Comparison of ENCODE assay signal across 21 mouse cellular contexts in the genomic region with DNA sequence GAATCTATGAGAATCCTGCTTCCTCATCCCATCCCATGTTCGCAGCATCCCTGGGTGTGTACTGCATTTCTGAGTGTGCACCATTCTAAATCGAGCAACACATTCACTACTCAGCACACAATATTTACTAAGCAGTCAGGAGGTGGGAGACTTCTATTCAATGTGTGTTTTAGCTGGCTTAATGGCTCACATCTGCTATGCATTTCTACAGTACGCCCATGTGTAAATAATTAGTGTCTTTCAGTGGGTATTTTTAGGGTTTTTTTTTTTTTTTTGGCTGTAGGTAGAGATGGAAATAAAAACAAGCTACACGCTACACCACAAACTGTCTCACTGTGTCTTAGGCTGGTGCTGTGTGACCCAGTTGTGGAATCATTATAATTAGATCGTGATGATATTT.
DNase-seq lines count a peak whose midpoint lies in the region; ATAC-seq and TF ChIP-seq lines count a peak whose summit lies in the region.
"Had no signal": no experiment of that assay in that cellular context is flagged by ENCODE, and none has a peak within 500 bp of the region (broad histone marks: within the 10 kb centered on the region; RNA-seq: fewer than 3 reads in every experiment).

No protein-coding gene starts in this region.

- H3K4me3 ChIP-seq in forebrain, embryonic 16.5 days (replicated peaks; ENCODE audit: low read length): no peak overlapping the region
- no peak overlapping the region for H3K4me3 ChIP-seq in limb, embryonic 13.5 days
- H3K4me3 ChIP-seq in lung, postnatal 0 days (ENCODE audit: low read depth, low read length): no peak overlapping the region
- H3K4me3 ChIP-seq: embryonic facial prominence, embryonic 13.5 days; heart, embryonic 13.5 days; hindbrain, embryonic 15.5 days; kidney, embryonic 15.5 days; megakaryocyte, embryonic 14.5 days had no signal

- DNase-seq in frontal cortex, postnatal 25 days (ENCODE audit: low spot score in 2 of 2): no peak
- peak; percentile 65 for DNase-seq in brain, embryonic 14.5 days (ENCODE audit: low read depth)
- DNase-seq in lung, postnatal 0 days (ENCODE audit: low spot score): no peak
- DNase-seq in spleen, postnatal 14 days (ENCODE audit: low spot score in 2 of 2): no peak
- DNase-seq in cerebellum, postnatal 25 days: no peak
- DNase-seq: adrenal gland, adult 8-10 months; cerebellum, adult 11 months; cerebellum, postnatal 14 days; heart, adult 11 months; liver; thymus, postnatal 4 days had no signal

- no peak overlapping the region for H3K9ac ChIP-seq in forebrain, embryonic 16.5 days (replicated peaks; ENCODE audit: low read depth, low read length)
- no peak overlapping the region for H3K9ac ChIP-seq in limb, embryonic 13.5 days
- H3K9ac ChIP-seq in lung, postnatal 0 days (replicated peaks; ENCODE audit: low read depth): no peak overlapping the region
- H3K9ac ChIP-seq: embryonic facial prominence, embryonic 13.5 days; heart, embryonic 13.5 days; hindbrain, embryonic 15.5 days; kidney, embryonic 15.5 days had no signal

- H3K36me3 ChIP-seq in forebrain, embryonic 16.5 days (ENCODE audit: control insufficient read depth, insufficient read depth): no peaks in the 10 kb centered on the region
- no peaks in the 10 kb centered on the region for H3K36me3 ChIP-seq in limb, embryonic 13.5 days
- no peaks in the 10 kb centered on the region for H3K36me3 ChIP-seq in lung, postnatal 0 days (ENCODE audit: insufficient read depth, low read length)
- H3K36me3 ChIP-seq: embryonic facial prominence, embryonic 13.5 days; heart, embryonic 13.5 days; hindbrain, embryonic 15.5 days; kidney, embryonic 15.5 days had no signal

- whole genome bisulfite sequencing in forebrain, embryonic 16.5 days: 41% methylated on average over 5 of the region's 5 CpGs
- WGBS in limb, embryonic 13.5 days: 38% methylated on average over 5 of the region's 5 CpGs
- 83% methylated on average over 5 of the region's 5 CpGs for WGBS in lung, postnatal 0 days

- TF ChIP-seq POLR2A in brain, embryonic 14.5 days (IDR thresholded peaks at IDR 0.05; ENCODE audit: borderline replicate concordance, extremely low read depth, insufficient read depth, insufficient read length, poor library complexity, severe bottlenecking): no peak

- TF ChIP-seq EP300 in lung, postnatal 0 days (IDR thresholded peaks at IDR 0.05): no peak

- H3K27ac ChIP-seq in forebrain, embryonic 16.5 days (ENCODE audit: low read length): no peak overlapping the region
- no peak overlapping the region for H3K27ac ChIP-seq in limb, embryonic 13.5 days
- H3K27ac ChIP-seq in lung, postnatal 0 days (ENCODE audit: low read length): no peak overlapping the region
- H3K27ac ChIP-seq: embryonic facial prominence, embryonic 13.5 days; heart, embryonic 13.5 days; hindbrain, embryonic 15.5 days; kidney, embryonic 15.5 days had no signal

- H3K9me3 ChIP-seq in forebrain, embryonic 16.5 days (ENCODE audit: control insufficient read depth, low read length): no peaks in the 10 kb centered on the region
- H3K9me3 ChIP-seq in limb, embryonic 13.5 days: no peaks in the 10 kb centered on the region
- no peaks in the 10 kb centered on the region for H3K9me3 ChIP-seq in lung, postnatal 0 days (ENCODE audit: low read length)
- H3K9me3 ChIP-seq: embryonic facial prominence, embryonic 13.5 days; heart, embryonic 13.5 days; hindbrain, embryonic 15.5 days; kidney, embryonic 15.5 days had no signal

- TF ChIP-seq CTCF in brain, embryonic 14.5 days (IDR thresholded peaks at IDR 0.05; ENCODE audit: borderline replicate concordance, extremely low read depth, insufficient read depth, insufficient read length): no peak
- TF ChIP-seq CTCF in lung, postnatal 0 days (IDR thresholded peaks at IDR 0.05): no peak

- H3K27me3 ChIP-seq in forebrain, embryonic 16.5 days (replicated peaks; ENCODE audit: control insufficient read depth, insufficient read depth, low read length): no peaks in the 10 kb centered on the region
- H3K27me3 ChIP-seq in limb, embryonic 13.5 days: no peaks in the 10 kb centered on the region
- H3K27me3 ChIP-seq in lung, postnatal 0 days (replicated peaks; ENCODE audit: insufficient read depth, low read length): no peaks in the 10 kb centered on the region
- H3K27me3 ChIP-seq: embryonic facial prominence, embryonic 13.5 days; heart, embryonic 13.5 days; hindbrain, embryonic 15.5 days; kidney, embryonic 15.5 days; megakaryocyte, embryonic 14.5 days had no signal

- peak; percentile 88 for ATAC-seq in frontal cortex, adult (ENCODE audit: low TSS enrichment)
- ATAC-seq in forebrain, embryonic 16.5 days: peak; percentile 43
- ATAC-seq in limb, embryonic 13.5 days (ENCODE audit: low FRiP score, low read depth): peak; percentile 40; the same call in 1 of the 2 replicates
- ATAC-seq in lung, postnatal 0 days: no peak
- ATAC-seq: intestine, postnatal 0 days; midbrain, embryonic 16.5 days had no signal

- H3K4me2 ChIP-seq in forebrain, embryonic 16.5 days (ENCODE audit: low read length): no peak overlapping the region
- no peak overlapping the region for H3K4me2 ChIP-seq in limb, embryonic 13.5 days (replicated peaks)
- H3K4me2 ChIP-seq in lung, postnatal 0 days (replicated peaks; ENCODE audit: low read depth, low read length): no peak overlapping the region
- H3K4me2 ChIP-seq: embryonic facial prominence, embryonic 13.5 days; heart, embryonic 13.5 days; hindbrain, embryonic 15.5 days; kidney, embryonic 15.5 days had no signal

- H3K4me1 ChIP-seq in forebrain, embryonic 16.5 days (replicated peaks; ENCODE audit: control insufficient read depth, insufficient read depth, low read length): 0 out of 2 replicates have a peak, but pooled peaks cover 3% of the 10 kb centered on the region
- peaks cover 12% of the 10 kb centered on the region for H3K4me1 ChIP-seq in limb, embryonic 13.5 days
- H3K4me1 ChIP-seq in lung, postnatal 0 days (ENCODE audit: insufficient read depth, low read depth, low read length): no peaks in the 10 kb centered on the region
- H3K4me1 ChIP-seq: hindbrain, embryonic 15.5 days; megakaryocyte, embryonic 14.5 days had no signal
